Mouse (Mus musculus) heart, embryonic 15.5 days (tissue): Measurements from ENCODE around the gene Nbea. TPM values are rescaled to one million over a fixed set of nuclear protein-coding genes. Genes with fewer than 3 reads are reported as not detected.
"Not testable (repeated sequence)": the region's sequence is repeated elsewhere in the genome, so short reads cannot be mapped to it uniquely, and the experiment has no call there.

Source experiments
- ATAC-seq: fragments of 200-750 bp; cut with Nextera tagmentation; replicated peaks from 2 replicates; pipeline ENCODE4 v1.8.0; 2017; ENCODE audit warnings: low read depth, moderate TSS enrichment; ENCODE audit not compliant: insufficient number of reproducible peaks, insufficient read depth, low FRiP score
- H3K27ac ChIP-seq: fragments of 300-500 bp; sonication (generic); 2 replicates; pipeline ENCODE4 v1.5.1; 2015; ENCODE audit warnings: mild to moderate bottlenecking, inconsistent platforms
- H3K27me3 ChIP-seq: fragments of 300-500 bp; sonication (generic); 2 replicates; pipeline ENCODE4 v1.6.1; 2015; ENCODE audit warnings: inconsistent platforms
- H3K36me3 ChIP-seq: fragments of 300-500 bp; sonication (generic); 2 replicates; pipeline ENCODE4 v1.6.1; 2015; ENCODE audit warnings: mild to moderate bottlenecking, inconsistent platforms
- H3K4me1 ChIP-seq: fragments of 300-500 bp; sonication (generic); replicated peaks from 2 replicates; pipeline ENCODE4 v1.6.1; 2015; ENCODE audit warnings: inconsistent platforms
- H3K4me2 ChIP-seq: fragments of 300-500 bp; sonication (generic); 2 replicates; pipeline ENCODE4 v1.6.1; 2015; ENCODE audit warnings: inconsistent platforms, mild to moderate bottlenecking, moderate library complexity
- H3K4me3 ChIP-seq: fragments of 300-500 bp; sonication (generic); 2 replicates; pipeline ENCODE4 v1.5.1; 2015; ENCODE audit warnings: mild to moderate bottlenecking, inconsistent platforms
- H3K9ac ChIP-seq: fragments of 300-500 bp; sonication (generic); 2 replicates; pipeline ENCODE4 v1.6.1; 2015; ENCODE audit warnings: mild to moderate bottlenecking, inconsistent platforms
- H3K9me3 ChIP-seq: fragments of 300-500 bp; sonication (generic); replicated peaks from 2 replicates; pipeline ENCODE4 v1.6.1; 2016; ENCODE audit warnings: inconsistent platforms
- WGBS: fragments of 180-500 bp; shearing (Covaris S2); methylation state at CpG from one replicate; pipeline ENCODE4 v1.1.7; 2015; ENCODE audit warnings: mixed read lengths; 5-methylcytosine and 5-hydroxymethylcytosine counted together
- polyA plus RNA-seq: library from polyadenylated mRNA; unstranded; fragments of >200 nt; fragmentation: Nextera tagmentation; extraction: Ambion mirVana; gene quantifications from 2 replicates; pipeline ENCODE4 v1.2.1, GENCODE M21; 2015

The Nbea gene
- polyA plus RNA-seq, 1 experiment from 2014 or later = 6.7 TPM

DNA sequence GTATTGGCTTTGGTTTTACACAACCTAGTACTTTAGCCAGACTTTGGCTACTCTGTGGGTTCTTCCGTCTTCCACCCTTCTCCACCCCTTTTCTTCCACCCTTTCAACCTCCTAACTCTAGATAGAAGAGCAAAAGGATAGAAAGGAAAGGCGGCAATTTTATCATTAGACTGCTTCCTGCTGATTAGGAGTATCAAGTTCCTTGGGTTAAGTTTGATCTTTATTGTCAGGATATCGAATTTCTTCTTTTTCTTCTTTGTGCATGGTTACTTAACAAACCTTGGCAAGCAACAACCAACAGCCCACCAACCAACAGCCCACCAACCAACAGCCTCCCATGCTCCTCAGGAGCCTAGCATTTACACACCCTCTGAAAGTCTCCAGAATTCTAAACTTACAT, 165.0 kb downstream of the Nbea start:
- H3K9me3 ChIP-seq = no peaks in the 10 kb centered on the region
- 71% methylated on average over 3 of the region's 3 CpGs for whole genome bisulfite sequencing
- no peak for ATAC-seq

GRCm38 (mm10) chr3:56011132-56011531, 172.4 kb downstream of the Nbea start:
- Histone ChIP-seq H3K4me2 (no peak overlapping the region), H3K36me3 (peaks cover 3% of the 10 kb centered on the region; the same call in 1 of the 2 replicates), H3K4me1 (no peaks in the 10 kb centered on the region), H3K27me3 (no peaks in the 10 kb centered on the region), H3K9ac (no peak overlapping the region), H3K27ac (no peak overlapping the region), H3K4me3 (no peak overlapping the region), H3K9me3 (no peaks in the 10 kb centered on the region)
- ATAC-seq = no peak
- 87% methylated on average over 3 of the region's 3 CpGs for WGBS

More for the DNA sequence above, 165.0 kb downstream of the Nbea start:
- no peak overlapping the region for H3K4me3 ChIP-seq
- H3K27me3 ChIP-seq = no peaks in the 10 kb centered on the region
- H3K4me2 ChIP-seq = no peak overlapping the region
- H3K36me3 ChIP-seq = peaks cover 8% of the 10 kb centered on the region; the same call in 1 of the 2 replicates
- no peak overlapping the region for H3K27ac ChIP-seq
- H3K4me1 ChIP-seq = no peaks in the 10 kb centered on the region
- no peak overlapping the region for H3K9ac ChIP-seq

GRCm38 (mm10) chr3:56007991-56008390, 175.5 kb downstream of the Nbea start:
- ATAC-seq = no peak
- 10% methylated on average over 2 of the region's 2 CpGs for WGBS

DNA sequence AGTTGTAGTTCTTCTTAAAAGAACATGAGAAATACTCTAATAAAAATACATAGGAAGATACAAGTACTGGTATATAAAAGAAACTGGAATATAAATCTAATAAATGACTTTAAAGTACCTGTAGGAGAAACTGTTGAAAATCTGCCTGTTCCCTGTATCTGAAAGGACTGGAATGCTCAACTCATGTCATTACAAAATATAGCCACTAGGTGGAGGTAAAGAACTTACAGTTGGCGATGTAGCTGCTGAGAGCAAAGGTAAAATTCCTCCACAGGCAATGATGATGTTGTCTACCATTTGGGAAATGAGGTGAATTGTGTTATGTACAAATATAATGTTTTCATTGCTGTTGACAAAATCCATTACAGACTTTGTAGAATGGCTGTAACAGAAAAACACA, 183.2 kb downstream of the Nbea start:
- no peak overlapping the region for H3K9ac ChIP-seq
- 7% methylated on average over 1 of the region's 1 CpGs for WGBS
- no peak for ATAC-seq
- H3K27ac ChIP-seq = no peak overlapping the region
- H3K4me2 ChIP-seq = no peak overlapping the region
- no peaks in the 10 kb centered on the region; the same call in 1 of the 2 replicates for H3K36me3 ChIP-seq
- no peaks in the 10 kb centered on the region for H3K4me1 ChIP-seq
- H3K4me3 ChIP-seq = no peak overlapping the region
- H3K9me3 ChIP-seq = no peaks in the 10 kb centered on the region
- no peaks in the 10 kb centered on the region for H3K27me3 ChIP-seq

More at GRCm38 (mm10) chr3:56007991-56008390, 175.5 kb downstream of the Nbea start:
- Histone ChIP-seq H3K36me3 (peaks cover 3% of the 10 kb centered on the region; the same call in 1 of the 2 replicates), H3K27ac (no peak overlapping the region), H3K9me3 (no peaks in the 10 kb centered on the region), H3K4me1 (no peaks in the 10 kb centered on the region), H3K4me3 (no peak overlapping the region), H3K4me2 (no peak overlapping the region), H3K27me3 (no peaks in the 10 kb centered on the region), H3K9ac (no peak overlapping the region)

DNA sequence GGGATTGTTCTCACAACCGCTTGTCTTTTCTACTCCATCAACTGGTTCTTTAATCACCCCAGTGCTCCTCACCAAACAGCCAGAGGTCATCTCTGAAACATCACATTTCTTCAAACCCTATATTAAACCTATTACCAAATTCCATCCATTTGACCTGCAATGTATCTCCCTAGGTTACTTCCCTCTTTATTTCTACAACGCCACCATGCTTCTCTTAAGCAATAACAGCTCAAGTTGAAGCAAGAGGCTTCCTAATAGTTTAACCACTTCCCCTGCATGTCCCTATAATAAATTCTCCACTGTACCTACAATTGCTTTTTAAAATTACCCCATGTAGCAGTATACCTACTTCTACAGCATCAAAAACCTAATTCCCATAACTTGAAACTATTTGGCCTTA, 205.1 kb downstream of the Nbea start:
- Histone ChIP-seq H3K9me3 (no peaks in the 10 kb centered on the region), H3K4me2 (no peak overlapping the region), H3K36me3 (peaks cover 10% of the 10 kb centered on the region), H3K27ac (no peak overlapping the region), H3K4me1 (no peaks in the 10 kb centered on the region), H3K9ac (no peak overlapping the region), H3K4me3 (no peak overlapping the region), H3K27me3 (no peaks in the 10 kb centered on the region)
- 89% methylated on average over 2 of the region's 2 CpGs for WGBS
- no peak for ATAC-seq

- H3K4me1 ChIP-seq, H3K4me2 ChIP-seq, H3K27me3 ChIP-seq, H3K36me3 ChIP-seq, H3K27ac ChIP-seq, ATAC-seq, H3K4me3 ChIP-seq, H3K9me3 ChIP-seq, H3K9ac ChIP-seq: not testable (repeated sequence)
- 97% methylated on average over 14 of the region's 14 CpGs for WGBS
These were observed 206.5 kb downstream of the Nbea start for GRCm38 (mm10) chr3:55976986-55977385.

- Histone ChIP-seq H3K4me2 (no peak overlapping the region), H3K9ac (no peak overlapping the region), H3K9me3 (no peaks in the 10 kb centered on the region), H3K4me1 (no peaks in the 10 kb centered on the region), H3K27ac (no peak overlapping the region), H3K27me3 (no peaks in the 10 kb centered on the region), H3K4me3 (no peak overlapping the region), H3K36me3 (peaks cover 6% of the 10 kb centered on the region; the same call in 1 of the 2 replicates)
- WGBS = 81% methylated on average over 10 of the region's 10 CpGs
- no peak for ATAC-seq
These were observed 217.8 kb downstream of the Nbea start for GRCm38 (mm10) chr3:55965723-55966156.

- no peak for ATAC-seq
- no peak overlapping the region for H3K4me2 ChIP-seq
- H3K9ac ChIP-seq = no peak overlapping the region
- no peak overlapping the region for H3K4me3 ChIP-seq
- no peaks in the 10 kb centered on the region for H3K27me3 ChIP-seq
- no peak overlapping the region for H3K27ac ChIP-seq
- no peaks in the 10 kb centered on the region for H3K9me3 ChIP-seq
- no peaks in the 10 kb centered on the region for H3K4me1 ChIP-seq
- peaks cover 5% of the 10 kb centered on the region; the same call in 1 of the 2 replicates for H3K36me3 ChIP-seq
- 93% methylated on average over 8 of the region's 8 CpGs for WGBS
These were observed 220.5 kb downstream of the Nbea start for GRCm38 (mm10) chr3:55963032-55963431.

GRCm38 (mm10) chr3:55949994-55950393, 233.5 kb downstream of the Nbea start:
- Histone ChIP-seq H3K9me3 (no peaks in the 10 kb centered on the region), H3K4me3 (no peak overlapping the region), H3K27me3 (no peaks in the 10 kb centered on the region), H3K9ac (no peak overlapping the region), H3K4me1 (no peaks in the 10 kb centered on the region), H3K4me2 (no peak overlapping the region), H3K36me3 (no peaks in the 10 kb centered on the region), H3K27ac (no peak overlapping the region)
- WGBS = 85% methylated on average over 5 of the region's 5 CpGs
- no peak for ATAC-seq

DNA sequence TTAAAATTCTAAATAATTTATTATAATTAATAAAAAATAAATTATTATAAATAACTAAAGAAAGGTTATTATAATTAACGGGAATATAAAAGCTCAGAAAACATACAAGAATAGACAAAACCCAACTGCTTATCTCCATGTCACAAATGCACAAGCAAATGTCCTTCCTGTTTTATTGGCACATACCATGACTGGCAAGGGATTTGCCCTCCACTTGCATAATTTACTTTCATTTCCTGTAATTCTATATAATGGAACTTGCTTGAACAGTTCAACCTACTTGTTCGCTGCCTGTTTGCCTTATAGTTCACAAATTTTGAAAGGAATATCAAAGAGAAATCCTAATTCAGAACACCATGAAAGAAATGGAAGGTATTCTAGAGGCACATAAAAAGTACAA, 234.4 kb downstream of the Nbea start:
- Histone ChIP-seq H3K9ac (no peak overlapping the region), H3K4me3 (no peak overlapping the region), H3K4me2 (no peak overlapping the region), H3K4me1 (no peaks in the 10 kb centered on the region), H3K27ac (no peak overlapping the region), H3K9me3 (no peaks in the 10 kb centered on the region), H3K27me3 (no peaks in the 10 kb centered on the region), H3K36me3 (no peaks in the 10 kb centered on the region)
- ATAC-seq = no peak
- 92% methylated on average over 2 of the region's 2 CpGs for WGBS

DNA sequence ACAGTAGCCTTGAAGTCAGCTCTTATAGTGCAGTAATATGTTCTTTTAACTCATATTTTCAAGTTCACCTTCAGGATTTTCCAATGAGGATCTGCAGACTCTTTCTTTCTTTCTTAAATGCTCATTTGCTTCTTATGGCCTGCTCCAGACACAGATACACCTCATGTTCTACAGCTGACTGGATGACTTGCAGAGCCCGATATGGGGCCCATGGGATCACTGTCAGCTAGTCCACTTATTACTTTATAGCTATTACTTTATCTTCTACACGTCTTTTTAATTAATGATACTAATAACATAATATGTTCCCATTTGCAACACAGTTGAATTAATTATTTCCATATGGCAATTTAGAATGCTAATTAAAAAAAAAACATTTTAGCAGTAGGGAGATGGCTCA, 256.2 kb downstream of the Nbea start:
- no peak overlapping the region for H3K27ac ChIP-seq
- H3K27me3 ChIP-seq = no peaks in the 10 kb centered on the region
- no peak overlapping the region for H3K9ac ChIP-seq
- peaks cover 12% of the 10 kb centered on the region for H3K36me3 ChIP-seq
- H3K4me1 ChIP-seq = no peaks in the 10 kb centered on the region
- WGBS = 80% methylated on average over 2 of the region's 2 CpGs
- no peaks in the 10 kb centered on the region for H3K9me3 ChIP-seq
- H3K4me2 ChIP-seq = no peak overlapping the region
- ATAC-seq = no peak
- H3K4me3 ChIP-seq = no peak overlapping the region

GRCm38 (mm10) chr3:55909290-55909689, 274.2 kb downstream of the Nbea start:
- no peak overlapping the region for H3K9ac ChIP-seq
- no peak overlapping the region for H3K27ac ChIP-seq
- H3K36me3 ChIP-seq = no peaks in the 10 kb centered on the region
- no peak overlapping the region for H3K4me2 ChIP-seq
- no peaks in the 10 kb centered on the region for H3K27me3 ChIP-seq
- no peaks in the 10 kb centered on the region for H3K4me1 ChIP-seq
- 72% methylated on average over 1 of the region's 1 CpGs for WGBS
- no peaks in the 10 kb centered on the region for H3K9me3 ChIP-seq
- no peak overlapping the region for H3K4me3 ChIP-seq
- ATAC-seq = no peak
